Mouse (Mus musculus): ENCODE measurements around the gene Hacd1. TPM values are rescaled to one million over a fixed set of nuclear protein-coding genes. Genes with fewer than 3 reads are reported as not detected.

The Hacd1 gene
- 33.4 and 49.9 TPM in 2 replicates for polyA plus RNA-seq (2012; ENCODE audit: low replicate concordance)

DNA sequence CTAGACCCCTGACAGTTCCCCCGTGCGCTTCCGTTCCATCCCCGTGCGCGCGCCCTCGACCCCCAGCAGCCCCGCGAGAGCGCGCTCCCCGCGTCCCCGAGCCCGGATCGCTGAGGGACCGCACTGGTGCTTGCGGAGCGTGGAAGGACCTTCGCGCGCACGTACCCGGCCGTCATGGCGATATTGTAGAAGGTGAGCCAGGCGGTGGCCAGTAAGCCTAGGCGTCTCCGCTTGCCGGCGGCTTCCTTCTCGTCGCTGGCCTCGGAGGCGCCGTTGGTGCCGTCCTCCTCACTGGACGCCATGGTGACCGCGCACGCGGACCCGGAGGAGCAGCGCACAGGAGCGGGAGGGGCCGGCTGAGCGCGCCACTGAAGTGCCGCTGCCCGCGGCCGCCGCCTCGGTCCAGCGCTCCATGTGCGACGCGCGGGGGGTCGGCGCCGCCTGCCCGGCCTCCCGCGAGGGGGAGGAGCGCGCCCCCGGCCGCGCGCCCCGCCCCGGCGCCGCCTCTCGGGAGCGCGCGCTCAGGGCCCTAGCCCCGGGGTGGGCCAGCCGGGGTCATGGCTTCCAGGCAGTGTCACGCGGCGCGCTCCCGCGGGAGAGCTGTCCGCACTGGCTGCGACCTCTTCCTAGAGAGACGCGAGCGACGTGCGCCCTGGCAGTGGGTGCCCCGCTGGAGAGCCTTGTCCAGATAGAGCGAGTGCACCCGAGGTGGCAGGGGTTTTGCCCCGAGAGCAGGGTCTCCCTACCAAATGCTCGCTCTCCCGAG is at the start of gene Hacd1:
Hacd1 (minus strand) TSS at position 570 of the 766 bp plus-strand sequence.

DNA sequence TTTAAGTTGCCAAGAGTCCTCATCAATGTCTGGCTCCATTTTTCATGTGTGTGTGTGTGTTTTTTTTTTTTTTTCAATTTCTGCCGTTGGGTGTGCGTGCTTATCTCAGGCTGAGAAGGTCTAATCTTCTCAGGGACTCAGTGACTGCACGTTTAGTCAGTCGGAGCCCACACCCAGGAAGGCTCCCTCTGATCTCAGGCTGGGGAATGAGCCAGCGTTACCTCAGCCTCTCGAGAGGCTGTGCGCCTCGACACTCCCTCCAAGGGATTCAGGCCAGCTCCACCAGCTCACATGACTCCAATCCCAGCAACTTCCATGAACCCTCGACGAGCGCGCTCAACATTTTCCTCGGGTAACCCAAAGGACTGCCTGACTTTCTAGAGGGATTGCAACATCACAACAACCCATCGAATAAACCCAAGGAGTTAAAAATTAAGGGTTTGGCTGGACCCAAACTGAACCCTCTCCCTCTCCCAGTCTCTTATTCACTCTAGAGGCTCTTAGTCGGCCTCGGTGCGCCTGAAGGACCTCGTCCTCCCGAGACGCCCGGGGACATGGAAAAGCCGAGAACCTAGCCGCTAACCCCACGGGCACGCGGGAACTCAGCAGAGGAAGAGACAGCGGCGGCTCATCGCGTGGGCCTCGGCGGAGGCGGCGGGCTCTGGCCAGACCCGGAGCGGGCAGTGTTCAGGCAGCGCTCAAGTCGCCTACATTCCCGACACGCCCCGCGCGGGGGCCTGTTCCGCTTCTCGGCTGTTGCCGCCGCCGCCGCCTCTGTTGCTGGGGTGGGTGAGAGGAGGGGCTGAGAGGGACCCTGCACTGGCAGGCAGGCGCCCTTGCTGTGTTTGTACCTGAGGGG is 17.7 kb upstream of the Hacd1 start, which contains the start of gene Stam:
Stam (plus strand) TSS at position 737 of the 859 bp plus-strand sequence.

Other genes with a start within 250 kb of the Hacd1 start
- gene Stam, start 18.0 kb upstream of the Hacd1 start, polyA plus RNA-seq (2012; ENCODE audit: low replicate concordance): 40.3 and 62.2 TPM in 2 replicates
- not detected in 2 replicates for gene Tmem236, start 118.4 kb upstream of the Hacd1 start, polyA plus RNA-seq (2012; ENCODE audit: low replicate concordance)
- gene Mrc1, start 173.3 kb upstream of the Hacd1 start, polyA plus RNA-seq (2012; ENCODE audit: low replicate concordance): 1.0 and 1.4 TPM in 2 replicates